Mouse (Mus musculus) embryonic fibroblast, embryonic 13.5 days (primary cell): ENCODE measurements around the gene Slc35e3. TPM values are rescaled to one million over a fixed set of nuclear protein-coding genes. Genes with fewer than 3 reads are reported as not detected.

ENCODE experiments used
- H3K27ac ChIP-seq: 2 replicates; pipeline ENCODE4 v1.5.1; 2012; ENCODE audit warnings: low read length, control low read depth, inconsistent platforms; ENCODE audit not compliant: insufficient read depth
- H3K4me1 ChIP-seq: 2 replicates; pipeline ENCODE4 v1.6.1; 2011; ENCODE audit warnings: low read length; ENCODE audit not compliant: control insufficient read depth, insufficient read depth
- H3K4me3 ChIP-seq: 2 replicates; pipeline ENCODE4 v1.5.1; 2011; ENCODE audit warnings: mild to moderate bottlenecking, control low read depth, low read length; ENCODE audit not compliant: insufficient read depth
- CTCF ChIP-seq: IDR thresholded peaks from 2 replicates; pipeline ENCODE4 v1.5.1; 2011; ENCODE audit warnings: mild to moderate bottlenecking, control low read depth, low read length, moderate library complexity, borderline replicate concordance; ENCODE audit not compliant: insufficient read depth
- POLR2A ChIP-seq: IDR thresholded peaks from 2 replicates; pipeline ENCODE4 v1.6.1; 2011; ENCODE audit warnings: low read depth, mild to moderate bottlenecking, control low read depth, low read length, moderate library complexity
- polyA plus RNA-seq: library from polyadenylated mRNA; stranded (reverse); fragments of >200 nt; gene quantifications from 2 replicates; pipeline ENCODE4 v1.2.4, GENCODE M21; 2011; ENCODE audit warnings: low read depth; ENCODE audit not compliant: missing spikeins, insufficient read length

Gene Slc35e3
- polyA plus RNA-seq, 1 experiment, result 28.9 TPM

GRCm38 (mm10) chr10:117776281-117777102, 30.3 kb upstream of the Slc35e3 start:
- TF ChIP-seq CTCF (no peak), POLR2A (no peak)
- Histone ChIP-seq H3K4me3 (no peak overlapping the region), H3K27ac (no peak overlapping the region), H3K4me1 (no peaks in the 10 kb centered on the region)

GRCm38 (mm10) chr10:117775401-117776144, 29.4 kb upstream of the Slc35e3 start:
- TF ChIP-seq POLR2A (no peak), CTCF (no peak)
- H3K27ac ChIP-seq, result no peak overlapping the region
- H3K4me3 ChIP-seq, result no peak overlapping the region
- no peaks in the 10 kb centered on the region for H3K4me1 ChIP-seq

GRCm38 (mm10) chr10:117774817-117775120, 28.6 kb upstream of the Slc35e3 start:
- TF ChIP-seq POLR2A (no peak), CTCF (no peak)
- Histone ChIP-seq H3K4me1 (no peaks in the 10 kb centered on the region), H3K4me3 (no peak overlapping the region), H3K27ac (no peak overlapping the region)

- Histone ChIP-seq H3K4me3 (no peak overlapping the region), H3K27ac (no peak overlapping the region), H3K4me1 (no peaks in the 10 kb centered on the region)
- no peak for TF ChIP-seq CTCF
- no peak for TF ChIP-seq POLR2A
Measured at GRCm38 (mm10) chr10:117774011-117774816, 28.0 kb upstream of the Slc35e3 start.

GRCm38 (mm10) chr10:117773106-117773720, 27.0 kb upstream of the Slc35e3 start:
- Histone ChIP-seq H3K4me3 (no peak overlapping the region), H3K4me1 (no peaks in the 10 kb centered on the region), H3K27ac (no peak overlapping the region)
- TF ChIP-seq CTCF, result no peak
- no peak for TF ChIP-seq POLR2A

- no peak overlapping the region for H3K4me3 ChIP-seq
- TF ChIP-seq CTCF, result no peak
- TF ChIP-seq POLR2A, result no peak
Measured at GRCm38 (mm10) chr10:117772364-117773105, 26.4 kb upstream of the Slc35e3 start.

GRCm38 (mm10) chr10:117771131-117771510, 25.0 kb upstream of the Slc35e3 start:
- H3K27ac ChIP-seq, result no peak overlapping the region
- TF ChIP-seq POLR2A (no peak), CTCF (no peak)
- H3K4me1 ChIP-seq, result no peaks in the 10 kb centered on the region
- H3K4me3 ChIP-seq, result no peak overlapping the region

More at GRCm38 (mm10) chr10:117772364-117773105, 26.4 kb upstream of the Slc35e3 start:
- Histone ChIP-seq H3K27ac (no peak overlapping the region), H3K4me1 (no peaks in the 10 kb centered on the region)

GRCm38 (mm10) chr10:117770286-117771130, 24.3 kb upstream of the Slc35e3 start:
- no peaks in the 10 kb centered on the region for H3K4me1 ChIP-seq
- no peak overlapping the region for H3K27ac ChIP-seq
- H3K4me3 ChIP-seq, result no peak overlapping the region
- no peak for TF ChIP-seq POLR2A
